Mouse (Mus musculus): Measurements from ENCODE around the gene Zbbx. TPM values are rescaled to one million over a fixed set of nuclear protein-coding genes. Genes with fewer than 3 reads are reported as not detected.

Gene Zbbx
- polyA plus RNA-seq (2021; fragmentation: Nextera tagmentation): 1.5 and 2.0 TPM in 2 replicates
- long read RNA-seq, experiment 1, partial matches to known transcripts: 0 of 3 reads
- long read RNA-seq, experiment 1, other reads (novel, unspliced or antisense): 3 of 3 reads
- long read RNA-seq, experiment 2, partial matches to known transcripts: 0 of 5 reads
- long read RNA-seq, experiment 2, other reads (novel, unspliced or antisense): 5 of 5 reads

GRCm38 (mm10) chr3:75164838-75165496, at the start of gene Zbbx:
Gene Zbbx, minus strand, starts transcription at chr3:75165034.

Other genes with a start within 250 kb of the Zbbx start
- gene Serpini2, start 105.0 kb upstream of the Zbbx start, polyA plus RNA-seq (2021; fragmentation: Nextera tagmentation): not detected in 2 replicates